Mouse (Mus musculus) heart, embryonic 15.5 days (tissue): ENCODE data around the gene Gm28374. TPM values are rescaled to one million over a fixed set of nuclear protein-coding genes. Genes with fewer than 3 reads are reported as not detected.

Source experiments
- ATAC-seq: fragments of 200-750 bp; cut with Nextera tagmentation; replicated peaks from 2 replicates; pipeline ENCODE4 v1.8.0; 2017; ENCODE audit warnings: low read depth, moderate TSS enrichment; ENCODE audit not compliant: insufficient number of reproducible peaks, insufficient read depth, low FRiP score
- H3K27ac ChIP-seq: fragments of 300-500 bp; sonication (generic); 2 replicates; pipeline ENCODE4 v1.5.1; 2015; ENCODE audit warnings: mild to moderate bottlenecking, inconsistent platforms
- H3K27me3 ChIP-seq: fragments of 300-500 bp; sonication (generic); 2 replicates; pipeline ENCODE4 v1.6.1; 2015; ENCODE audit warnings: inconsistent platforms
- H3K36me3 ChIP-seq: fragments of 300-500 bp; sonication (generic); 2 replicates; pipeline ENCODE4 v1.6.1; 2015; ENCODE audit warnings: mild to moderate bottlenecking, inconsistent platforms
- H3K4me1 ChIP-seq: fragments of 300-500 bp; sonication (generic); replicated peaks from 2 replicates; pipeline ENCODE4 v1.6.1; 2015; ENCODE audit warnings: inconsistent platforms
- H3K4me2 ChIP-seq: fragments of 300-500 bp; sonication (generic); 2 replicates; pipeline ENCODE4 v1.6.1; 2015; ENCODE audit warnings: inconsistent platforms, mild to moderate bottlenecking, moderate library complexity
- H3K4me3 ChIP-seq: fragments of 300-500 bp; sonication (generic); 2 replicates; pipeline ENCODE4 v1.5.1; 2015; ENCODE audit warnings: mild to moderate bottlenecking, inconsistent platforms
- H3K9ac ChIP-seq: fragments of 300-500 bp; sonication (generic); 2 replicates; pipeline ENCODE4 v1.6.1; 2015; ENCODE audit warnings: mild to moderate bottlenecking, inconsistent platforms
- H3K9me3 ChIP-seq: fragments of 300-500 bp; sonication (generic); replicated peaks from 2 replicates; pipeline ENCODE4 v1.6.1; 2016; ENCODE audit warnings: inconsistent platforms
- WGBS: fragments of 180-500 bp; shearing (Covaris S2); methylation state at CpG from one replicate; pipeline ENCODE4 v1.1.7; 2015; ENCODE audit warnings: mixed read lengths; 5-methylcytosine and 5-hydroxymethylcytosine counted together
- polyA plus RNA-seq: library from polyadenylated mRNA; unstranded; fragments of >200 nt; fragmentation: Nextera tagmentation; extraction: Ambion mirVana; gene quantifications from 2 replicates; pipeline ENCODE4 v1.2.1, GENCODE M21; 2015

The Gm28374 gene
- polyA plus RNA-seq, 1 experiment from 2014 or later = 0.48 TPM

DNA sequence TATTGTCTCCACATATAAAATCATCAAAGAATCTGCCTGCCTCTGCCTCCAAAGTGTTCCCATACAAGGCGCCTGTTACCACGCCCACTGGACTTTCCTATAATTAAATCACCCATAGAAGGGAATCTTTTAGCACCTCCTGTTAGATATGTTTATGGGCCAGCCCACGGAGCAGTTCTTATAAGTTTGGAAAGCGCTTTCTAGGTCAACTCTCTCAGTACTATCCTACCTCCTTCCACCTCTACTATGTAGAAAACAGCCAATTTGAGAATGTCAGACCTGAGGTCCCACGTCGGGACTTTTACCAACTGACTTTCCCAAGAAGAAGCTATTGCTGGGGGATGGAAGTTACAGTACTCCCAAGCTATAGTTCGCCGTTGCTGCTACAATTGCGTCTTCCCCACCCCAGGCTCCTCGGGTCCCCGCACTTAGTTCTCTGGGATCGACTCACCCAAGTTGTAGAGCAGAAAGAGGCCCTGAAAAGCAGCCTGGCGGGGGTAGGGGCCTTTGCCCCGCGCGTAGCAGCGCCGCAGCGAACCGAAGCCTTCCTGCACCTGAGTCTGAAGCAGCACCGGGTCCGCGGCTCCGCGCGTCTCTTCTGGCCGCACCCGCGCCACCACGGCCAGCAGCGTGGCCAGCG, 35.4 kb upstream of the Gm28374 start:
- H3K4me3 ChIP-seq = peak overlapping the region; percentile 71
- H3K36me3 ChIP-seq = peaks cover 23% of the 10 kb centered on the region
- H3K27me3 ChIP-seq = no peaks in the 10 kb centered on the region
- peak overlapping the region; percentile 79 for H3K9ac ChIP-seq
- 4% methylated on average over 32 of the region's 32 CpGs for WGBS
- no peak for ATAC-seq
- peaks cover 24% of the 10 kb centered on the region for H3K4me1 ChIP-seq
- H3K27ac ChIP-seq = peak overlapping the region; percentile 99
- H3K4me2 ChIP-seq = peak overlapping the region; percentile 93
- no peaks in the 10 kb centered on the region for H3K9me3 ChIP-seq

DNA sequence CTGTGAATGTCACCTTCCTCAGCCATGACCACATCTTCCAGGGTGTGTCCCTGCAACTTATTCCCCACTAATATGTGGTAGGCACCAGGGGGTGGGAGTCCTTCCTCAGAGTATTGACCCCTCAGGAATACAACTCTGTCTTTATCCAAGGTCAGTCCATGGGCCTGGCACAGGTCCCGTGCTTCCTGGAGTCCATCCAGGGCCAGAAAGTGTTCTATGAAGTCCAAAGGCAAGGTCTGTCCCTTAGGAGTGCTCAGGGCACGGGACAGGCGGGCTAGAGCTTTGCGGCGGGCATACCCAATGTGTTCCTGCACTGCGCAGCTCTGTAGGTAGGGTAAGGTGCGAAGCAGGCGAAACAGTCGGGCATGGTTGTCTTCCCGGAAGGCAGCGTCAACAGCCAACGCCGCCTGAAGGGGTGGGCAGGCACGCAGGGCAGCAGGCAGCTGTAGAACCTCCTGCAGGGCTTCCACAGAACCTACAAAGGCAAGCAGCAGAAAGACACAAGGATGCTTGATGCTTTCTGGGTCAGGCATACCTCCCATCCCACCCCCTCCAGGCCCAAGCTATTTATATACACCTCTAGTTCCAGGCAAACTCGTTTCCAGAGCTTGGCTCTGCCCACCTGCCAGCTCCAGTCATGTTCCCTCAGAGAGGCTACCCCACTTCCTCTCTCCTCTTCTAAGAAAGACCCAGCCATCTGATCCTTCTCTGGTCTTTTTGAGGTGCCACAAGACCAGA, 34.2 kb upstream of the Gm28374 start:
- Histone ChIP-seq H3K9ac (peak overlapping the region; percentile 3; the same call in 1 of the 2 replicates), H3K27ac (peak overlapping the region; percentile 33; the same call in 1 of the 2 replicates), H3K4me2 (peak overlapping the region; percentile 93), H3K4me3 (peak overlapping the region; percentile 71), H3K36me3 (peaks cover 23% of the 10 kb centered on the region), H3K27me3 (no peaks in the 10 kb centered on the region), H3K9me3 (no peaks in the 10 kb centered on the region), H3K4me1 (peaks cover 24% of the 10 kb centered on the region)
- WGBS = 82% methylated on average over 15 of the region's 15 CpGs
- ATAC-seq = no peak

DNA sequence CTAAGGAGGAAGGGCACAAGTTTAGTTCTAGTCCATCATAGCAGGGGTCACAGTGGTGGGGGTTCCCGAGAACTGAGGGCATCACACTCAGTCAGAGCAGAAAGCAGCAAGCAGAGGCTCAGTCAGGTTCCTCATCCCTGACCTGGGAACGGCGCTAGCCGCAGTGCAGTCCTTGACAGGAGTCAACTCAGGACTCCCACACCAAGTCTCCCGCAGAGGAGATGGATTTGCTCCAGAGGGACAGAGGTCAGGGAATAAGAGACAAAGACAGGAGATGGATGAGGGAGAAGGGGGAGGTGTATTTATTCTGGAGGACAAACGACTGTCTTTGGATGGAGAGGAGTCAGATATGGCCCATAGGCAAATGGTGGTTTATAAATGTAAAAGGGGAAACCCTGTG, 31.1 kb upstream of the Gm28374 start:
- WGBS = 51% methylated on average over 6 of the region's 6 CpGs
- H3K27me3 ChIP-seq = no peaks in the 10 kb centered on the region
- ATAC-seq = no peak

DNA sequence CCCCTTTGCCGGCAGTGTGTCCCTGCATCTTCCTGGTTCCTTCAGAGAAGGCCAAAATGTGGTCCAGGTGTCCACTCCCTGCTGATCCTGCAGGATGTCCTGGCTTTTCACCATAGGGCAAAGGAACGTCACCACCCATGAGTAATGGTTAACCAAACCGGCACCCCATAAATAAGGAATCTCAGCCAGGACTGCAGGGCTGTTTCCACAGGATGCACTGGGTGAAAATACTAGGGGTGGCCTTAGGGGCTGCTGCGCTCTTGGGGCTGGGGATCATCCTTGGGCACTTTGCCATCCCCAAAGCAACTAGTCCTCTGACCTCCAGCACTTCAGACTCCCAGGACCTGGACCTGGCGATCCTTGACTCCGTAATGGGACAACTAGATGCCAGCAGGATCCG, 23.5 kb upstream of the Gm28374 start, which contains the start of gene Naaladl1:
TSS of gene Naaladl1 (plus strand) at position 197 of the 400 bp plus-strand sequence.
- no peak within 1 kb of the TSS for H3K27ac ChIP-seq
- WGBS = 86% methylated on average over 7 of the region's 7 CpGs
- H3K9me3 ChIP-seq = no peaks in the 10 kb centered on the region
- no peaks in the 10 kb centered on the region for H3K27me3 ChIP-seq
- no peaks in the 10 kb centered on the region for H3K4me1 ChIP-seq
- no peak within 1 kb of the TSS for H3K4me2 ChIP-seq
- ATAC-seq = no peak
- H3K9ac ChIP-seq = no peak within 1 kb of the TSS
- no peak within 1 kb of the TSS for H3K4me3 ChIP-seq
- no peaks in the 10 kb centered on the region for H3K36me3 ChIP-seq

More for the DNA sequence above, 31.1 kb upstream of the Gm28374 start:
- Histone ChIP-seq H3K4me1 (peaks cover 18% of the 10 kb centered on the region), H3K9me3 (no peaks in the 10 kb centered on the region), H3K4me2 (no peak overlapping the region), H3K27ac (no peak overlapping the region), H3K36me3 (peaks cover 20% of the 10 kb centered on the region), H3K9ac (no peak overlapping the region), H3K4me3 (no peak overlapping the region)

DNA sequence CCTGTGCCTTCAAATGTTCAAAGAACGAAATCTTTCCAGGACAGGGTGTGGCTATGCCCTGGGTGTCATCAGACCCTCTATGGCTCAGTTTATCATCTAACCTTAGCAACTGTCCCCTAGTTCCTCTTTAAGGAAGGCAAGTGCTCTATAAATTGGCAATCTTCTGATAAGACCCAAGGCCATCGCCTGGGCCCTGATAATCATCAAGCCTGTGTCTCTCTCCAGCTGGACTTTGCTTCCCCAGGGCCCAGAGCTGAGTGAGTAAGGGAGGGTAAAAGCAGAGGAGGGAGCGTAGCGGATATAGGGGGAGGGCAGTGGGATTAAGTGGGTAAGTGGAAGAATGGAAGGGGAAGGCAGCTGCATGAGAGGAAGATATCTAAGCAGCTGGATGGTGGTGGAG, 22.4 kb upstream of the Gm28374 start:
- H3K4me3 ChIP-seq = no peak overlapping the region
- H3K27ac ChIP-seq = no peak overlapping the region
- no peak overlapping the region for H3K9ac ChIP-seq
- WGBS = 52% methylated on average over 4 of the region's 4 CpGs
- no peak for ATAC-seq
- no peaks in the 10 kb centered on the region for H3K27me3 ChIP-seq
- H3K36me3 ChIP-seq = no peaks in the 10 kb centered on the region
- no peaks in the 10 kb centered on the region for H3K9me3 ChIP-seq
- no peaks in the 10 kb centered on the region for H3K4me1 ChIP-seq
- H3K4me2 ChIP-seq = no peak overlapping the region

DNA sequence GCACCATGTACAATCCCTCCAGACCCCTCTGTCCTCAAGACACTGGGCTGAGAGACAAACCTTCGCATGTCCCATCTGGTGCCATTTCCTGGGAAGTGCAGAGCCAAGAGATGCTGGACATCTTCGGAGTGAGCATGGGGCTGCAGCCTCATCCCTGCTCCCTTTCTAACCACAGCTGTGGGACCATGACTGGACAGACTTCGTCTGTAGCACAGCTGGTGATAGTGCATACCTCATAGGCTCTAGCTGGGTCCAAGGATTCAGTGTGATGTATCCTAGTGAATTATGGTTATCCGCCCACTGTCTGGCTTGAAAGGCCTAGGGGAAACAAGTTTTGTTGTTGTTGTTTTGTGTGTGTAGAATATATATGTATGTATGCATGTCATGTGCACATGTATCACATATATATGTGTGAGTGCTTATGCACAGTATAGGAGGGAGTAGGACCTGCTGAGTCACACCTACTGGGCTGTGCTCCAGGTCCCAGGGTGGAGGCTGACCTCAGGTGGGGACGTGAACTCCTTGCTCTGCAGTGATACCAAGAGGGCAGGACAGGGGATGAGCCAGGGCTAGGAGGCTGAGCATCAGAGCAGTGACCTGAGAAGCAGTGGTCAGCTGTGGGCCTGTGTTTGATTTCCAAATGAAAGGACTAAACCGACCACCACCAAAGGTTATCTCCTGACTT, 20.3 kb upstream of the Gm28374 start:
- WGBS = 70% methylated on average over 6 of the region's 6 CpGs
- no peaks in the 10 kb centered on the region for H3K4me1 ChIP-seq
- no peaks in the 10 kb centered on the region for H3K36me3 ChIP-seq
- H3K4me2 ChIP-seq = no peak overlapping the region
- no peak for ATAC-seq
- H3K4me3 ChIP-seq = no peak overlapping the region
- no peaks in the 10 kb centered on the region for H3K27me3 ChIP-seq
- no peak overlapping the region for H3K9ac ChIP-seq
- H3K27ac ChIP-seq = no peak overlapping the region
- H3K9me3 ChIP-seq = no peaks in the 10 kb centered on the region

DNA sequence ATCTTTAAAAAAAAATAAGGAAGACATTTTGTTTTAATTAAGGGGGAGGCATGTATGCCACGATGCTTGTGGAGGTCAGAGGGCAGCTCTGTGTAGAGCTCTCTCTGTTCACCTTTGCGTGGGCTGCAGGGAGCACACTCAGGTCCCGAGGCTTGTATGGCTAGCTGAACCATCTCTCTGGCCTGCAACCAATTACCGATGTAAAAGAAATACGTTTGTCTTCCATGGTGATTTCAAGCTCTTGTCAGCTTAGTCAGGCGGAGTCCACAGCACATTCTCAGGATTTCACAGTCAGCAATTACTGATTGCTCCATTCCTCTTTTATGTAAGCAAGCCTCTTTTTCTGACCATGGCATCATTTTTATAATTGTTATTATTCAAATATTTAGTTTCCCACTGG, 19.1 kb upstream of the Gm28374 start:
- no peak overlapping the region for H3K27ac ChIP-seq
- no peaks in the 10 kb centered on the region for H3K9me3 ChIP-seq
- H3K9ac ChIP-seq = no peak overlapping the region
- 73% methylated on average over 6 of the region's 6 CpGs for WGBS
- no peak overlapping the region for H3K4me2 ChIP-seq
- H3K36me3 ChIP-seq = no peaks in the 10 kb centered on the region
- no peaks in the 10 kb centered on the region for H3K27me3 ChIP-seq
- no peak overlapping the region for H3K4me3 ChIP-seq
- ATAC-seq = no peak
- H3K4me1 ChIP-seq = no peaks in the 10 kb centered on the region

DNA sequence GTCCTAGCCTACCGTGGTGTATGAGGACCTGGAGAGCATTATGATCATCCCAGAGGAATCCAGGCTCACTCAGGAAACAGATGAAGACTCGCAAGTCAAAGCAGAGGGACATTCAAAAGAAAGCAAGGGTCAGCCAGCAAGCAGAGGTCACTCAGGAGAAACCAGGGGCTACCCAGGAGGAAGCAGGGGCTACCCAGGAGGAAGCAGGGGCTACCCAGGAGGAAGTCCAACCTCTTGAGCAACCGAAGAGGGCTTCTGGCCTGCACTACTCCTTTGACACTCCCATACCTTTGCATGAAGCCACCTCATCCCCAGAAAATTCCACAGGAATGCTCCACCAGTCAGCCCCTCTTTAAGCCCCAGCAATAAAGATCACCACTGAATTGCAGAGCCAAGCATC, 15.8 kb upstream of the Gm28374 start:
- Histone ChIP-seq H3K4me2 (no peak overlapping the region), H3K9me3 (no peaks in the 10 kb centered on the region), H3K9ac (no peak overlapping the region), H3K36me3 (0 out of 2 replicates have a peak, but pooled peaks cover 6% of the 10 kb centered on the region), H3K27ac (no peak overlapping the region), H3K4me1 (no peaks in the 10 kb centered on the region), H3K27me3 (no peaks in the 10 kb centered on the region), H3K4me3 (no peak overlapping the region)
- 75% methylated on average over 3 of the region's 3 CpGs for WGBS
- no peak for ATAC-seq

DNA sequence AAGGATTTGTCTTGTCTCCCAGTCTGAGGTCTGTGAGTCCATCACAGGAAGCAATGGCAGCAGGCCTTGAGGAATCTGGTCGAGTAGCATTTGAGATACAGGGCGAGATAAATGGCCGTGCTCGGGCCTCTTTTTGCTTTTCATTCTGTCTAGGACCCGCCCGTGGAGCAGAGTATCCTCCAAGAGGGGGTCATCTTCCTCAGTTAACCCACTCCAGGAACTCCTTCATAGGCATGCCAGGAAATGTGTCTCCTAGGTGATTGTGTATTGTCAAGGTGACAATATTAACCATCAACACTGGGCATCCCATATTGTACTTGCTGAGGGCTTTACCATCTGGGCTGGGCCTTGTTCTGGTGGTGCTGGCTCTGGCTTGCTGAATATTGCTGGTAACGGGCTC, 12.1 kb upstream of the Gm28374 start, which contains the start of gene AC131692.1:
TSS of gene AC131692.1 (plus strand) at position 301 of the 400 bp plus-strand sequence.
- Histone ChIP-seq H3K9ac (no peak within 1 kb of the TSS), H3K4me3 (no peak within 1 kb of the TSS), H3K36me3 (peaks cover 30% of the 10 kb centered on the region), H3K27me3 (no peaks in the 10 kb centered on the region), H3K4me2 (no peak within 1 kb of the TSS), H3K4me1 (no peaks in the 10 kb centered on the region), H3K9me3 (no peaks in the 10 kb centered on the region), H3K27ac (no peak within 1 kb of the TSS)
- no peak for ATAC-seq
- 87% methylated on average over 7 of the region's 7 CpGs for WGBS

DNA sequence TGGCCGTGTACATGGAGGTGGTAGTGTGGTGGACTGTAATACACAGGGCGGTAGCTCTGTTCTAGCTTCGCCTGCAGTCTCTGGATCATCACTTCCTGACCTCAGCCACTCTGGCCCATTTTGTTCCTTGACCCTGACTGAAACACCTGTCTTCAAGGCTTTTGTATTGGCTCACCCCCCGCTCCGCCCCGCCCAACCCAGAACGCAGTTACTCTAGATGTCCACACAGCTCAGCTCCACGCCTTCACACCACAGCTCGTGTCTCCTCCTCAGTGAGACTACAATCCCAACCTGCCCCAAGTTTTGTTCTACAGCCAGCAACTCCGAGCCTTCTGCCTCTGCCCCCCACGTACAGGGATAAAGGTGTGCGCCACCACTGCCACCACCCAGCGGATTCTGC, 6.8 kb upstream of the Gm28374 start:
- ATAC-seq = no peak
- Histone ChIP-seq H3K27me3 (no peaks in the 10 kb centered on the region), H3K27ac (no peak overlapping the region), H3K9ac (no peak overlapping the region), H3K36me3 (peaks cover 36% of the 10 kb centered on the region), H3K4me2 (no peak overlapping the region), H3K4me1 (peaks cover 18% of the 10 kb centered on the region), H3K4me3 (no peak overlapping the region), H3K9me3 (no peaks in the 10 kb centered on the region)
- WGBS = 93% methylated on average over 13 of the region's 13 CpGs

DNA sequence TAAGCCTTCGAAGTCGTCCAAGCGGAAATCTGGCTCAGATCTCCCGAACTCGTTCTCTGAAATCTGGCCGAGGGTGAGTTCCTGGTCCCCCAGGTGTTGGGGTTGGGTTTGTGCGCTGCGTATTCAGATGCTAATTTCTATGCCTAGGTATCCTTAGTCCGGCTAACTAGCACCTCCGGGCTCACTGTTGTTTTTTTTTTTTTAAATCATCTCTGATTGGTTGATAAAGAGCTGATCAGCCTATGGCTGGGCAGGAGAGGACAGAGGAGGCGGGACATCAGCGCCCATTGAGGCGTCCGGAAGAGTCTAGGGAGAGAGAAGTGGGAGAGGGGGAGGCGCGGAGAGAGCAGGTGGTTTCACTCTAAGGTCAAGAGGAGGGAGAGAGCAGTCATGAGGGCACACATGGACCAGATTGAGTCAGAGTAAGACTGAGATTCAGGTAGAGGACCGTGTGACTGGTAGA, 3.4 kb upstream of the Gm28374 start:
- WGBS = under 1% methylated on average over 17 of the region's 17 CpGs
- peak overlapping the region; percentile 94 for H3K4me2 ChIP-seq
- ATAC-seq = peak; percentile 54
- H3K36me3 ChIP-seq = peaks cover 43% of the 10 kb centered on the region
- peak overlapping the region; percentile 66 for H3K27ac ChIP-seq
- H3K9me3 ChIP-seq = no peaks in the 10 kb centered on the region
- H3K9ac ChIP-seq = peak overlapping the region; percentile 72
- no peaks in the 10 kb centered on the region for H3K27me3 ChIP-seq
- H3K4me3 ChIP-seq = peak overlapping the region; percentile 87
- H3K4me1 ChIP-seq = peaks cover 23% of the 10 kb centered on the region
